Mouse (Mus musculus) E14TG2a.4 (cell line): ENCODE measurements around the gene Hs6st1.

ENCODE experiments used
- CTCF ChIP-seq: conservative IDR thresholded peaks from 2 replicates; pipeline ENCODE4 v1.5.1; 2014; ENCODE audit warnings: low read length
- NANOG ChIP-seq: IDR thresholded peaks from 2 replicates; pipeline ENCODE4 v1.6.1; 2014; ENCODE audit warnings: borderline replicate concordance, low read length, mixed read lengths

DNA sequence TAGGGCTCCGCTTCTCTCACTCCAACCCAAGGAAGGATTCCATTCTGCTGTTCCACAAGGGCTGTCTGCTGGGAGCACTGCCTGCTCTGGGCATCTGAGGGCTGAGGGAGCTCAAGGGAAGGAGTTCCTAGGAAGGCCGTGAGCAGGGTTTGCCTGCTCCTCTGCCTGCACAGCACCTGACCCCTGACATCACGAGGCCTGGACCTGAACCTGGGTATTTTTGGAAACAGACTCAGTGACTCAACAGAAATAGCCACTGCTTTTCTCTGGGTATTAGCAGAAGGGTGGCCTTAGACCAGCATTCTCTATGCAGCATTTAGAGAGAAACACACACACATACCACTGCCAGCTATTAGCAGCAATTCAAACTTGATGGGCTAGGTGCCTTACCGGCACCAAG is 30.2 kb downstream of the Hs6st1 start:
- no peak for TF ChIP-seq CTCF
- TF ChIP-seq NANOG: no peak
